Mouse (Mus musculus) stomach, postnatal 0 days (tissue): ENCODE measurements at regions not wholly inside any gene's neighbourhood (a gene's known extent, or its start where the extent isn't known, plus 50 kb on each side); places are given as distances from the start of the nearest gene placed in this dataset.

Experiments
- CTCF ChIP-seq: IDR thresholded peaks from 2 replicates; pipeline ENCODE4 v1.5.1; 2016; ENCODE audit warnings: antibody characterized with exemption, low read depth, mild to moderate bottlenecking, moderate library complexity
- EP300 ChIP-seq: optimal IDR thresholded peaks from 2 replicates; pipeline ENCODE3; 2016; ENCODE audit warnings: antibody characterized with exemption

GRCm38 (mm10) chr15:88503896-88504295 is 96.2 kb upstream of the Zdhhc25 start:
- TF ChIP-seq CTCF: no peak
- no peak for TF ChIP-seq EP300
